Mouse (Mus musculus) CD8-positive naive resting alpha-beta T cell, adult 2 months (primary cell): ENCODE data around the gene Vmo1.

Experiments used
- DNase-seq, 2 experiments: peaks; one replicate each; pipeline ENCODE4 v3.0.0; 2022; ENCODE audit warnings: low read depth in 2 of 2, low spot score in 2 of 2

Vmo1 gene

GRCm38 (mm10) chr11:70520178-70520769, 5.9 kb upstream of the Vmo1 start:
- no peak for DNase-seq

- no peak for DNase-seq
These were observed 4.5 kb upstream of the Vmo1 start, which contains the start of gene Gltpd2 for GRCm38 (mm10) chr11:70518923-70519322. Gene Gltpd2 (plus strand): TSS chr11:70519196.

DNA sequence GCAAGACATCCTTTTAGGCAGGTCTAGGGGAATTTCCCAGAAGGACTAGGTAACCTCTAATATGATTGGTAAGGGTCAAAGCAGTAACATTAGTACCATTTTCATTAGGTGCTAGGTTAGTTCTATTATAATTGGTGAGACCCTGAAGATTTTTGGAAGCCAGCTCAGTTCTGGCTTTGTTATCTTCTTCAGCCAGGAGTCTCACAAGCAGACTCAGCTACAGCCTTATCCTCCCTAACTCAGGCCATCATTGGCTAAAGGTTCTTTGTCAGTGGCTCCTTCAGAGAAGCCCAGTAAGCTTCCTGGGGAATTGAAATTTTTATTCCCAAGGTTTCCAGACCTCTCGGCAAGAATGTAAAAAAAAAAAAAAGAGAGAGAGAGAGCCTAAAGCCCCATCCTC, 4.0 kb upstream of the Vmo1 start:
- DNase-seq, result no peak

GRCm38 (mm10) chr11:70516352-70516751, 1.9 kb upstream of the Vmo1 start:
- peak; percentile 35 to 43 for DNase-seq

DNA sequence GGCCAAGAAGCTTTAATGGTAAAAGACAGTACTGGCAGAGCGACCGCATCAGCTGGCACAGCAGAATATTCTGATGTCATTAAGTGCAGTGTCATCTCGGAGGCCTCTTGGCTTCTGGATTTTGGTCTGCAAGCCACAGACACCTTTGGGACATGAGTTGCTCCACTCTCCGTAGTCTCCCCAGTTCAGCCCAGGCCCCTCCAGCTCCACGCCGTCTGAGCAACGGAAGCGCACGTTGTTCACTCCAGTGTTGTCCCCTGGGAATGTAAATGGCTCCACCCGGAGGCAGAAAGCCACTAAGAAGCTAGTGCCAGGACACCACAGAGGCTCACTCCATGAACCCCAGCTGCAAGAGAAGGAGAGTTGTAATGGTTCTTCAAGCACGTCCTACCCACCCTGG, 896 bp downstream of the Vmo1 start:
- DNase-seq, result no peak

DNA sequence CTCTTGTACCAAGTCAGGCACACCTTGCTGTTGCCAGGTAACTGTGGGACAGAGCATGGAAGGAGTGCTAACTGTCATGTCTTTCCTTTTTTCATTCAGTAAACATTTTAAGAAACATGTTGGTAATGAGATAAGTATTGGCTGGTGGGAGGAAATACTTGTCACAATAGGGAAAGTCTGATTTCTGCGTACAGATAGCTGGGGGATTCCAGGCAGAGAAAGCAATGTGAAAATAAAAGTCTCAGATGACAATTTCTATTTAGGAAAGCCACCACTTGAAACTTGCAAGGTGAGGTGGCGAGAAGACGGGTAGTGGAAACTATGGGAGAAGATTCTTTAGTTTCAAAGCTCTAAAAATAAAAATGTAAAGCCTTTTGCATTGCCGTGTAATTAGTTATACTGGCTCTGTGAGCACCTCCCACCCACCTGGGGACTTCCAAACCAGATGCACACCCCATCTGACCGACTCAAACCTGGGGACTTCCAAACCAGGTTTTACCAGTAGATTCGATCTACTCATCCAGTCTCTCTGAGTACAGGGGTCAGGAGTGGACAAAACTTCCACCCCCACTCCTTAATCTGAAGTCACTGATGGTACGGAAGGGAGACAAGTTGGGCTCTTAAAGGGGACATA, 1.6 kb downstream of the Vmo1 start:
- no peak for DNase-seq

DNA sequence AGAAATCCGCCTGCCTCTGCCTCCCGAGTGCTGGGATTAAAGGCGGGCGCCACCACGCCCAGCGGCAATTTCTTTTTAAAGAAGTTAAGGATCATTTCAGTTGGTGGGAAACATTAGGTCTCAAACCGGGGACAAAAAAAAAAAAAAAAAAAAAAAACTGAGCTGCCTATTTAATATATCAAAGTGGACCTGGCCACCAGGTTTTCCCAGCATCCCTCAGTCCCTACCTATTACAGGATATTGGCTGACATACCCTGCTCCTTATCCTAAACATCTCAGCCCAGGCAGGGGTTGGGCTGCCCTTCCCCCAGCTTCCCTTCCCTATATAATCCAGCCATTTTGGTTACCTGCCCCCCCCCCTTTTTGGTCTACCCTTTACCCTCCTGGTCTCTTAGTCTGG, 2.6 kb downstream of the Vmo1 start:
- DNase-seq, result no peak

GRCm38 (mm10) chr11:70511242-70511641, 3.2 kb downstream of the Vmo1 start:
- DNase-seq, result no peak

DNA sequence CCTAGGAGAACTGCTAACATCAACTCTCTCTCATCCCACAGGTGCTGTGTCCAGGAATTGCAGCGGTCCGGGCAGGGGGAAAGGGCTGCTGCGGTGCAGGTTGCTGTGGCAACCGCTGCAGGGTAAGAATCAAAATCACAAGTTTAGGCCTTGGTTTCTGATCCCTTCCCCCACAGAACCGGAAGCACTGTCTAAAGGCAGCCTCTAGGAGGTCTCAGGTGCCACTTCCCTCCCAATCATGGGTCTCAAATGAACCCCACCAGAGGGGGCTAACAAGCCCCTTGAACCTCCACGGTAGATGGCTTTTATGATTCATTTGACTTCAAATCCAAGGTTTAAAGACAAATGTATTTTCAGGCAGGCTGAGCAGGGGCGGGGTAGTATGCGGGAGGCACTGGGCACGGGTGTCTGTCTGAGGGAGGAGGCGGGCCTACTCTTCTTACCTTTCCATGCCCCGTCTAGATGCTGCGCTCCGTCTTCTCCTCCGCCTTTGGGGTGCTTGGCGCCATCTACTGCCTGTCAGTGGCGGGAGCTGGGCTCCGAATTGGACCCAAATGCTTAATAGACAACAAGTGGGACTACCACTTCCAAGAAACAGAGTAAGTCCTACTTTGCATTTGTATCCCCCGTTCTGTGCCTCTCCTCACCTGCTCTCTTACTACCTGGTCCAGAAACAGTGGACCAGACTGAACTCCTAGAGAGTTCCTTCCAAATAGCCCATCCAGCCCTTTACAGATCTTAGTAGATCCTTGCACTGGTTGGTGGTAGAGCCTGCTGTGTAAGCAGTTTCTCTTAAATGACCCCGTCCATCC, 4.5 kb downstream of the Vmo1 start:
- peak; percentile 35 to 53 for DNase-seq

DNA sequence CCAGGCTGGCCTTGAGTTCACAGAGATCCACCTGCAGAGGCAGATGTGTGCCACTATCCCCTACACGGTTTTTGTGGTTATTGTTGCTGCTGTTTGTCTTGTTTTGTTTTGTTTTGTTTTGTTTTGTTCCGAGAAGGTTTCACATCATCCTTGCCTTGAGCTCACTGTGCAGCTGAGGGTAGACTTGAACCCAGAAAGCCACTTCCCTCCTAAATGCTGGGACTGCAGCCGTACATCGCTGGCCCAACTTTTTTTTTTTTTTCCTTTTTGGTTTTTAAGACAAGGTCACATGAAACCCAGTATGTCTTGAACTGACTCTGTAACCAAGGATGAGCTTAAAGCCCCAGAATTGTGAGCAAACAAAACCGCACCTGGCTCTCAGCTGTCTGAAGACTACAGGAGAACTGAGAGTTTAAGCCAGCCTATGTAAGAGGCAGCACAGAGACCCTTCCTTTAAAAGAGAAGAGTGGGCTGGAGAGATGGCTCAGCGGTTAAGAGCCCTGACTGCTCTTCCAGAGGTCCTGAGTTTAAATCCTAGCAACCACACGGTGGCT, 7.4 kb downstream of the Vmo1 start:
- DNase-seq, result no peak

GRCm38 (mm10) chr11:70506385-70506784, 8.0 kb downstream of the Vmo1 start:
- peak; percentile 62 to 79 for DNase-seq

GRCm38 (mm10) chr11:70504970-70505369, 9.4 kb downstream of the Vmo1 start, which contains the start of gene Tm4sf5:
Gene Tm4sf5 (plus strand): TSS chr11:70505244.
- DNase-seq, result no peak

GRCm38 (mm10) chr11:70502018-70502417, 12.4 kb downstream of the Vmo1 start:
- DNase-seq, result no peak

GRCm38 (mm10) chr11:70500476-70500812, 14.0 kb downstream of the Vmo1 start:
- no peak for DNase-seq

DNA sequence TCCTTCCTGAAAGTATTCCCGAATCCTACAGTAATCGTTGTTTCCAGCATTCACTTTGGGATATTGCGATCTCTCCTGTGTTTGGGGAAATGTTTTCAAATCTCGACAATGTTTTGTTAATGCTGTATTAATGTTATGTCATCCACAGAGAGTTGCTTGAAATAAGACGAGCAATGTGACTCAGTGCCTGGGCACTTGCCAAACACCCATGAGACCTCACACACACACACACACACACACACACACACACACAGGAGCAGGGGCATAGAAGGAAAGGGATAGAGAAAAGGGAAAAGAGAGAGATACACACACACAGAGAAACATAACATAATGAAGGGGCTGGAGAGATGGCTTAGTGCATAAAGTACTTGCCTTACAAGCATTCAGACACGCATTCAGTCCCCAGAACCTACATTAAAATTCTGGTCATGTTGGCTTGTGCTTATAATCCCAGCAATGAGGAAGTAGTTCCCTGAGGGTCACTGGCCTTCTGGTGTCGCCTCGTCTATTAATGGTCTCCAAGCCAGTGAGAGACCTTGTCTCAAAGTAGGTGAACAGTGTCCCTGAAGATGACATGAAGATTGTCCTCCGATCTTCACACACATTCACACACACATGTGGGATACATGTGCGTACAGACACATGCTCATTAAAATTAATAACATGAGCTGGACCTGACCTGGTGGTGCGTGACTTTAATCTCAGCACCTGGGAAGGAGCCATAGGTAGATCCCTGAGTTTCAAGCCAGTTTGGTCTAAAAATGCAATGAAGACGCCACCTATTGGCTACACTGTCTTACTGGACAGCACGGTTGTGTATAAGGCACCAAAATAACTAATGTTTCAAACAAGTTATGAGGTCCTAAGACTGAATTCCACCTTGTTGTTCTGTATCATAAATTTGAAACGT, 14.6 kb downstream of the Vmo1 start:
- no peak for DNase-seq

DNA sequence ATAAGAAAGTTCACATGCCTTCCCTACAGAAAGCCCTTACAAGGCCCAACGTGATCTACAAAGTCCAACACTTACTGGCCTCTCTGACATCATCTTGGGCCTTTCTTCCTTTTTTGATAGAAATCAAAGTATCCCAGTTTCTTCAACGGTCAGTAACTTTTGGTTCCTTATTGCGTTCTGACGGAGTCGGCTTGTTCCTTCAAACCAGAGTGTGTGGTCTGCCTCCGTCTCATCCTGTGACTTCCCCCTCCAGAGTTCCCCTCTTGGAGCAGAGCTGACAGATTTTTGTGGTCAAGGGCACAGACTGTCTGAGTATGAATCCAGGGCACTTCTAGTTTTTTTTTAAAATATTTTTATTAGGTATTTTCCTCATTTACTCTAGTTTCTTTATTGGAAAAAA, 24.7 kb downstream of the Vmo1 start:
- no peak for DNase-seq

GRCm38 (mm10) chr11:70489138-70489537, 25.3 kb downstream of the Vmo1 start:
- no peak for DNase-seq

- DNase-seq, result no peak
These were observed 26.6 kb downstream of the Vmo1 start for GRCm38 (mm10) chr11:70487816-70488215.

- no peak for DNase-seq
These were observed 28.9 kb downstream of the Vmo1 start for GRCm38 (mm10) chr11:70485498-70485897.

DNA sequence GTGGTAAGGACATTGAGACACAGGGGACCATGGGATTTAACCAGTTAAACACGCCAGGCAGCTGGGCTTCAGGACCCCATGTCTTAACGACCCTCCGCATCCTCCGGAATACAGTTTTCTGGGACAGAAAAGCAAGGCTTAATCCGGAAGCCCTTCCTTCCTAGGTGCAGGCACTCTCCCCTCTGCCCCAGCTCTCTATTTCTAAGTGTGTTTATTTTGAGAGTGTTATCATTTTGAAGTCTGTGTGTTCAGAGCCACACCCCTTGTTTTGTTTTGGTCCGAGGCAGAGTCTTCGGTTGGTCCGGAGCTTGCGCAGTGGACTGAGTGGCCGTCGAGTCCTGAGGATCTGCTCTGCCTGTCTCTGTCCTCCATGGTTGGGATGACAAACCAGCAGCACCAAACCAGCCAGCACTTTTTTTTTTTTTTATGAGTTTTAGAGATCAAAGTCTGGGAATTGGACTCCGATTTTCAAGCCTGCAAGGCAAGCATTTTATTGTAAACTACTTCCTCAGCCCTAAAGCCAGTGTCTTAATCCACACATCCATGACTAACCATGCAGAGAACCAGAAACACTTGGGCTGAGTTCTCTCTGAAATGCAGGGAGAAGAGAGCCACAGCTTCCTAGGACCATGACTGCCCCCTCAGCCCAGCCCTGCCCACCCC, 39.4 kb downstream of the Vmo1 start:
- DNase-seq, result no peak
